Mouse (Mus musculus) frontal cortex, adult 2 months (tissue): ENCODE measurements at regions not wholly inside any gene's neighbourhood (a gene's known extent, or its start where the extent isn't known, plus 50 kb on each side); places are given as distances from the start of the nearest gene placed in this dataset.

Experiments used
- DNase-seq, 2 experiments: peaks; one replicate each; pipeline ENCODE4 v3.0.0; 2022; ENCODE audit warnings: low spot score in 1 of 2; ENCODE audit errors: extremely low spot score in 1 of 2

DNA sequence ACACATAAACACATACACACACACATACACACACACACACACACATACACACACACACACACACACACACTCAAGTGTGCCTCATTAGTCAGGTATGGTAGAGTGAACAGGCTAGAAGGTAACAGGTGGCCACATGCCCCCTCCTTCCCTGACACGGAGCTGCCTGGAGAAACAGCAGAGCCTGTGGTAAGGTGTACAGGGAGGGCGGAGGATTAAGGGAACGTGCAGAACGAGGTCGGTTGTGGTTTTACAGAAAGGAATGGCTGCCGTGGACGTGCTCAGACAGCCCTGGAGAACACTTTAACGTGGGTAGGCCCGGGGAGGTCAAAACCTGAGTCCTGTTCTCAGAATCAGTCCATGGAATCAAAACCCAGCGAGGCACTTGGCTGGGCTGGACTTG lies 66.2 kb upstream of the Prok2 start:
- DNase-seq = no peak

DNA sequence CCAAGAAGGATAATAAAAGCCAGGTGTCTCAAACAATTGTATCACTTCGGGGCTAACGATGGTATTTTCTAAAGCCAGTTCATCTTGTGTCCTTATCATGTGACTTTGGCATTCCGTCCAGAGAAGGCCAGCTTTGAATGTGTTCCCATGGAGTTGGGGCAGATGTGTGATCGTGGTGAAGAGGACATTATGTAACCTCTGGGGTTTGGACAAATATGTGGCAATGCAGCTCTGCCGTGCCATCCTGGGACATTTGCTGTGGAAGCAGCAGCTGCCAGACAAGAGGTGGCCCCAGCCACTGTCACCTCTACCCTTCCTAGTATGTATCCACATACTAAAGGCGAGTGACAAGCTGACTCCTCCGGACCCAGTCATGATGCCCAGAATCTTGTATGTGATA lies 60.8 kb upstream of the Prok2 start:
- no peak for DNase-seq

DNA sequence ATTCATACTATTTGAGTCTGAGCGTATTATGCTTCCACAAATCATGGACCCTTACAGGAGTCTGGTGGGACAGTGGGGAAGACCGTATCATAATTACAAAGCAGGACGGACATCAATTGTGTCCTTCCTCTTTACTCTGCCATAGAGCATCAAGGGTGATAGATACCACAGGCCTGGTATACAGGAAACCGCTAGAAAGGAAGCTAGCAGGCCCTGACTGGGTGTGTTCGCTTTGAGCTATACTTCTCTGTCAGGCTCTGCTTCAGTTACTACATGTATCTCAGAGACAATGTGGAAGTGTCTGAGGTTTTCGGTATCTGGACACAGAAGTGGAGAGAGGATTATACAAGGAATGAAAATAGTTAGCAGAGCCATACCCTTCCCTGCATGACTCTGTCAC lies 59.0 kb upstream of the Prok2 start:
- DNase-seq = no peak

GRCm38 (mm10) chr6:99784804-99785203 lies 58.6 kb upstream of the Prok2 start:
- DNase-seq = no peak

DNA sequence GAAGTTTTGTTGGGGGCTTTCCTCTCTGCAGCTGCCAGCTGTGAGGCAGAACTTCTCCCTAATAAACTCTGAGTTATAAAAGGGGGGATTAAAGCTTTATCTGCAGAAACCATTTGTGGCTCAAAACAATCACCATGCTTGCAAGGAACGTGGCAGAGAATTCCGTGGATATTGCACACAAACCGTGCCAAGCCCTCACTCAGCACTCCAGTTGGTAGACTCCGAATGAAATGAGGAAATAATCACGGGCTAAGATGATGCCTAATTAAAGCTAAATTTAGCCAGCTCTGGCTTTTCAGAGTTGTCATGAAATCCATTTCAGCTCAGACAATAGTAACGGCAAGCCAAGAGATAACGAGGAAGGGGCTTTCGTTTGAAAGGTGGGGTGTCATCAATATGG lies 58.1 kb upstream of the Prok2 start:
- DNase-seq = peak in 1 of 2 experiments; percentile 18

- DNase-seq = peak in 1 of 2 experiments; percentile 59
These were observed 56.8 kb upstream of the Prok2 start for GRCm38 (mm10) chr6:99782996-99783395.
